Mouse (Mus musculus) cerebellum, adult 18-20 months (tissue): ENCODE measurements around the gene Nfe2.
"Not testable (repeated sequence)": the region's sequence is repeated elsewhere in the genome, so short reads cannot be mapped to it uniquely, and the experiment has no call there.

ENCODE experiments used
- DNase-seq, 2 experiments: peaks; one replicate each; pipeline ENCODE4 v3.0.0; 2021

The Nfe2 gene

GRCm38 (mm10) chr15:103248401-103249313 lies 9.5 kb downstream of the Nfe2 start:
- DNase-seq, result no peak

- DNase-seq, result no peak
These were observed 10.3 kb downstream of the Nfe2 start for GRCm38 (mm10) chr15:103247782-103248400.

- no peak for DNase-seq
These were observed 11.0 kb downstream of the Nfe2 start for GRCm38 (mm10) chr15:103247078-103247781.

GRCm38 (mm10) chr15:103245616-103246015 lies 12.6 kb downstream of the Nfe2 start:
- no peak for DNase-seq

GRCm38 (mm10) chr15:103242885-103243284 lies 15.3 kb downstream of the Nfe2 start:
- DNase-seq, result no peak

GRCm38 (mm10) chr15:103241071-103242018 lies 16.9 kb downstream of the Nfe2 start:
- DNase-seq, result not testable (repeated sequence)

- DNase-seq, result peak; percentile 89 to 97
These were observed 17.8 kb downstream of the Nfe2 start, which contains the start of gene Hnrnpa1 for GRCm38 (mm10) chr15:103240160-103241028. Gene Hnrnpa1 (plus strand): TSS chr15:103240432.

GRCm38 (mm10) chr15:103239685-103240159 lies 18.5 kb downstream of the Nfe2 start, which contains the start of gene Cbx5:
Gene Cbx5 (minus strand): TSS chr15:103239816.
- DNase-seq, result peak; percentile 97 to 99

GRCm38 (mm10) chr15:103239130-103239684 lies 19.0 kb downstream of the Nfe2 start:
- peak; percentile 91 to 99 for DNase-seq

- DNase-seq, result no peak
These were observed 20.9 kb downstream of the Nfe2 start for GRCm38 (mm10) chr15:103237295-103237694.

- DNase-seq, result no peak
These were observed 25.1 kb downstream of the Nfe2 start for GRCm38 (mm10) chr15:103233119-103233518.

- no peak for DNase-seq
These were observed 29.3 kb downstream of the Nfe2 start for GRCm38 (mm10) chr15:103228904-103229303.

- no peak for DNase-seq
These were observed 30.6 kb downstream of the Nfe2 start for GRCm38 (mm10) chr15:103227572-103227971.

GRCm38 (mm10) chr15:103227022-103227421 lies 31.2 kb downstream of the Nfe2 start:
- DNase-seq, result no peak

GRCm38 (mm10) chr15:103224161-103224560 lies 34.0 kb downstream of the Nfe2 start:
- no peak for DNase-seq

- no peak for DNase-seq
These were observed 36.8 kb downstream of the Nfe2 start for GRCm38 (mm10) chr15:103221386-103221785.

GRCm38 (mm10) chr15:103220785-103221184 lies 37.4 kb downstream of the Nfe2 start:
- no peak for DNase-seq

GRCm38 (mm10) chr15:103216052-103216451 lies 42.2 kb downstream of the Nfe2 start:
- DNase-seq, result no peak

- DNase-seq, result peak; percentile 32 to 42
These were observed 43.0 kb downstream of the Nfe2 start for GRCm38 (mm10) chr15:103214971-103215907.
